Mouse (Mus musculus): Measurements from ENCODE around the gene Ugt2b38. TPM values are rescaled to one million over a fixed set of nuclear protein-coding genes. Genes with fewer than 3 reads are reported as not detected.

The Ugt2b38 gene
- total RNA-seq (2023) = not detected

DNA sequence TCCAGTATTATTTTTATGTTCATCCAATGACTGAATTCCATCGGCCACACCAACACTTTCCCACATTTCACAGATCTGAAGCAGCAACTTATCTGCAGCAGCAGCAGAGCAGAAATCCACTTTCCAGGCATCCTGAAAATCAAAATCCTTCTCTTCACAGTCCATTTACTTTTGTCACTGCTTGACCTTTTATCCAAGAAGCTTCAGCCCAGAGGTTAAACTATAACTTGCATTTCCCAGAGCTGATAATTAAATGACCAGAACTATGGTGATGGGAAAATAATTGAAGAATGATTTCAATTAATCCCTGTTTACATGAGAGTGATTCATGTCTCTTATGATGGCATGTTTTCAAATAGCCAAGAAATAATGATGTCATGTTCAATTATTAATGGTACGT, at the start of gene Ugt2b38:
TSS of gene Ugt2b38 (minus strand) at position 163 of the 400 bp plus-strand sequence.

Other genes starting within 250 kb of the Ugt2b38 start
- gene Ugt2b37, start 169.4 kb downstream of the Ugt2b38 start, total RNA-seq (2023) = not detected
- not detected for gene Ugt2a3, start 87.0 kb downstream of the Ugt2b38 start, total RNA-seq (2023)
- gene Ugt2a2, start 58.1 kb upstream of the Ugt2b38 start, total RNA-seq (2023) = not detected
- gene Gm43638, start 62.6 kb upstream of the Ugt2b38 start, total RNA-seq (2023) = not detected
- gene Ugt2a1, start 66.7 kb upstream of the Ugt2b38 start, total RNA-seq (2023) = not detected
- gene Sult1b1, start 114.0 kb upstream of the Ugt2b38 start, total RNA-seq (2023) = not detected
- gene Sult1d1, start 144.8 kb upstream of the Ugt2b38 start, total RNA-seq (2023) = not detected
- not detected for gene Sult1e1, start 167.4 kb upstream of the Ugt2b38 start, total RNA-seq (2023)
- gene Csn1s1, start 242.0 kb upstream of the Ugt2b38 start, total RNA-seq (2023) = not detected